Mouse (Mus musculus) heart, postnatal 0 days (tissue): Measurements from ENCODE around the gene Col9a2. TPM values are rescaled to one million over a fixed set of nuclear protein-coding genes. Genes with fewer than 3 reads are reported as not detected.
A peak's percentile ranks its signal among the peaks of the same experiment; 100 is the strongest.

ENCODE experiments used
- ATAC-seq: fragments of 200-750 bp; cut with Nextera tagmentation; 2 replicates; pipeline ENCODE4 v1.8.0; 2017; ENCODE audit warnings: low read depth, moderate number of reproducible peaks, moderate library complexity; ENCODE audit not compliant: insufficient read depth
- DNase-seq: peaks from one replicate; pipeline ENCODE4 v3.0.0-alpha.2; 2016; ENCODE audit warnings: low spot score
- H3K27ac ChIP-seq: fragments of 300-500 bp; sonication (generic); 2 replicates; pipeline ENCODE4 v1.5.1; 2014; ENCODE audit warnings: low read depth, mild to moderate bottlenecking
- H3K27me3 ChIP-seq: fragments of 300-500 bp; sonication (generic); 2 replicates; pipeline ENCODE4 v1.6.1; 2014; ENCODE audit warnings: low read length, mixed read lengths; ENCODE audit not compliant: control insufficient read depth, insufficient read depth
- H3K36me3 ChIP-seq: fragments of 300-500 bp; sonication (generic); replicated peaks from 2 replicates; pipeline ENCODE4 v1.6.1; 2014; ENCODE audit warnings: low read length, mixed read lengths; ENCODE audit not compliant: control insufficient read depth, insufficient read depth
- H3K4me1 ChIP-seq: fragments of 300-500 bp; sonication (generic); 2 replicates; pipeline ENCODE4 v1.6.1; 2014; ENCODE audit warnings: antibody characterized with exemption; ENCODE audit not compliant: control insufficient read depth, insufficient read depth
- H3K4me2 ChIP-seq: fragments of 300-500 bp; sonication (generic); 2 replicates; pipeline ENCODE4 v1.6.1; 2014; ENCODE audit warnings: low read depth, mild to moderate bottlenecking, low read length, moderate library complexity
- H3K4me3 ChIP-seq: fragments of 300-500 bp; sonication (generic); 2 replicates; pipeline ENCODE4 v1.5.1; 2014; ENCODE audit warnings: low read depth, low read length
- H3K9ac ChIP-seq: fragments of 300-500 bp; sonication (generic); replicated peaks from 2 replicates; pipeline ENCODE4 v1.6.1; 2014; ENCODE audit warnings: low read depth, low read length, mixed read lengths
- H3K9me3 ChIP-seq: fragments of 300-500 bp; sonication (generic); replicated peaks from 2 replicates; pipeline ENCODE4 v1.6.1; 2016; ENCODE audit warnings: low read length; ENCODE audit not compliant: control insufficient read depth
- CTCF ChIP-seq: IDR thresholded peaks from 2 replicates; pipeline ENCODE4 v1.5.1; 2016; ENCODE audit warnings: antibody characterized with exemption, control low read depth, low read depth
- EP300 ChIP-seq: IDR thresholded peaks from 2 replicates; pipeline ENCODE4 v1.6.1; 2016; ENCODE audit warnings: antibody characterized with exemption, low read depth
- WGBS: fragments of 180-500 bp; shearing (Covaris S2); extraction: QIAGEN DNeasy Blood & Tissue Kit; methylation state at CpG from one replicate; pipeline ENCODE4 v1.1.7; 2014; 5-methylcytosine and 5-hydroxymethylcytosine counted together
- polyA plus RNA-seq: library from polyadenylated mRNA; unstranded; fragments of >200 nt; fragmentation: Nextera tagmentation; extraction: Ambion mirVana; gene quantifications from 2 replicates; pipeline ENCODE4 v1.2.1, GENCODE M21; 2015
- total RNA-seq: library from RNA; depleted of rRNA; stranded (reverse); fragments of >200 nt; gene quantifications from 2 replicates; pipeline ENCODE4 v1.2.3, GENCODE M21; 2014; ENCODE audit warnings: low replicate concordance

Col9a2 gene
- total and polyA plus RNA-seq, 2 experiments from 2014 or later, result 2.2 to 11.3 TPM

DNA sequence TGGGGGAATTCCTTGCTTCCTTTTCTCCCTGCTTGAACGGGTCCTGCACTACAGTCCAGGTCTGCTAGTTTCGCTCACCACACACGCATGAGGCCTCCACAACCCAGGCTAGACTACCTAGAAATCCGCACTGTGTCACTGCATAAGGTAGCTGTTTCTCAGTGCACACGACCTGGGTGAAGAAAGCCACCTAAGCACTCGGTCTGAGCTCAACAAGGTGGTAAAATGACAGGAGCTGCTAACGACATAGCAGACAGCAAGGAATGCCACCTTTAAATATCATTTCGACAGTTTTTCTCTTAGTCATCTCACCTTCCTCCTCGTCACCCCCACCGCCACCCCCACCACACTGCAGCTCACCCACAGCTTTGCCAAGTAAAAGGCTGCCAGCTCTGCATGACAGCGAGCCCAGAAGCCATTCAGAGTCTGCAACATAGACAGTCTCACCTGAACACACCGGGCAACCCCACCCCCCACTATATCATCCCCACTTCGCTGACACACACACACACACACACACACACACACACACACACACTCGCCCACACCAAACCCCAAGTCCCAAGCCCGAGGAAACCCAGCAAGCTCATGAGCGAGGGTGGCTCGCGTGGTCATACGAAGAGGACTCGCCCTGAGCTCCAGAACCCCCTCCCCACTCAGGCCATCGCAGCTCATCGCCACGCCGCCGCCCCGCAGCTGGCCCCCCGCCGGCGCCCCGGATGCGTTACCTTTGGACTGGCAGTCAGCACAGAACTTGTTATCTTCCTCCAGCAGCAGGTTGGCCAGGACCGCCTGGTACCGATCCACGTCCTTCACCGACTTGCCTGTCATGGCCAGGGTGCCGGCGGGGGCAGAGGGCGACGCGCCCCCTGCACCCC lies 22.9 kb upstream of the Col9a2 start:
- peak; percentile 10 for ATAC-seq

DNA sequence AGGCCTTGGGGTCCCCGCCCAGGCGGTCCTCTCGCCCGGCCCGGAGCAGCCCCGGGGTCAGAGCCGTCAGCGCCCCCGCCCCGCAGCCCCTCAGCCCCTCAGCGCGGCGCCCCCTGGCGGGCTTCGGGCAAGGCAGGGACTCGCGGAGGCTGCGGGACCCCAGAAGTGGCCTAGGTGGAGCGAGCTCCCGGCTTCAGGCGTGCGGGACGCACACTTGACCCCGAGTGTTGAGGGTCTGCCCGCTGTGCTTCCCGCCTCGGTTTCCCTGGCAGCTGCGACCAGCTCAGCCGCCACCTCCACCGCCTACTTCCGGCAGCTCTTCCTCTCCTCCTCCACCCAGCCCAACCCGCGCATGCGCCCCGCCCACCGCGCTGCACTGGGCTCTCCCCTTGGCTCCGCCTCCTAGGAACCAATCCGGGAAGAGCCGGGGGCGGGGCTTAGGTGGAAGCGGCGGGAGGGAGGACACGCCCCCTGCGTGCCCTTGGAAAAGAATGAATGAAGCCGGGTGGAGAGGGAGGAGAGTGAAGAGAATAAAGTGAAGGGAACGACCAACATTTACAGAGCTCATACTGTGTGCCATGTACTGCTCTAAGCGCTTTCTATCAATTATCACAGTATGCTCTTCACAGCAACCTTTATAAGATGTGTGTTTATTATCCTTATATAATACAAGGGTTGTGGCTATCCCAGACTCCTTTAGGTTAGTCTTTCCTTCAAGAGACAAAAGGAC lies 22.1 kb upstream of the Col9a2 start, which contains the start of gene Smap2:
TSS of gene Smap2 (minus strand) at position 320 of the 730 bp plus-strand sequence.
- Histone ChIP-seq H3K4me2 (peak within 1 kb of the TSS; percentile 97), H3K27me3 (no peaks in the 10 kb centered on the region), H3K9ac (peak within 1 kb of the TSS; percentile 87), H3K4me1 (peaks cover 21% of the 10 kb centered on the region), H3K36me3 (no peaks in the 10 kb centered on the region), H3K27ac (peak within 1 kb of the TSS; percentile 74), H3K9me3 (no peaks in the 10 kb centered on the region), H3K4me3 (peak within 1 kb of the TSS; percentile 96)
- TF ChIP-seq CTCF (peak; percentile 52), EP300 (no peak)
- peak; percentile 99 for ATAC-seq
- WGBS, result under 1% methylated on average over 37 of the region's 48 CpGs
- DNase-seq, result peak; percentile 98

More for the DNA sequence above, 22.9 kb upstream of the Col9a2 start:
- no peak for TF ChIP-seq CTCF
- no peak for TF ChIP-seq EP300
- H3K27ac ChIP-seq, result peak overlapping the region; percentile 74
- peaks cover 21% of the 10 kb centered on the region for H3K4me1 ChIP-seq
- peak overlapping the region; percentile 97 for H3K4me2 ChIP-seq
- peak overlapping the region; percentile 87 for H3K9ac ChIP-seq
- no peak for DNase-seq
- peak overlapping the region; percentile 96 for H3K4me3 ChIP-seq
- H3K9me3 ChIP-seq, result no peaks in the 10 kb centered on the region
- H3K27me3 ChIP-seq, result no peaks in the 10 kb centered on the region
- 5% methylated on average over 36 of the region's 40 CpGs for WGBS
- H3K36me3 ChIP-seq, result no peaks in the 10 kb centered on the region

DNA sequence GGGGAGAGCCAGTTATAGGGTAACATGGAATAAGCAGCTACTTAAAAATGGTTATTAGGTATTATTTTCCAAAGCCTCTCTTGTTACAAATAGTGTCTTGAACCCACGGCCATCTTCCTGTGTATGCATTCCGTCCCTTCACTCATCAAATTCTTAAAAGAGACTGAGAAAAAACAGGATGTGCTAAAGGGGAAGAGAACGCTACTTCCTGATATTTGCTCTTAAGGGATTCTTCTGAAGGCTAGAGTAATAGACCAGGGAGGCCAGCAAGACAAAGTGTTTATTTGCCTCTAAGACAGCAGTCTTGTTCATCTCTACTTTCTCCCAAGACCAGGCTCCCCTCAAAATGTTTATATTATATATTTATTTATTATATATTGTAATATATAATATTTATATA lies 20.9 kb upstream of the Col9a2 start:
- no peak for TF ChIP-seq EP300
- TF ChIP-seq CTCF, result no peak
- no peak overlapping the region for H3K4me3 ChIP-seq
- no peak overlapping the region for H3K27ac ChIP-seq
- no peak overlapping the region for H3K4me2 ChIP-seq
- no peak overlapping the region for H3K9ac ChIP-seq
- WGBS, result 72% methylated on average over 3 of the region's 3 CpGs
- H3K36me3 ChIP-seq, result no peaks in the 10 kb centered on the region
- no peaks in the 10 kb centered on the region for H3K27me3 ChIP-seq
- no peak for DNase-seq
- peaks cover 21% of the 10 kb centered on the region for H3K4me1 ChIP-seq
- H3K9me3 ChIP-seq, result no peaks in the 10 kb centered on the region
- no peak for ATAC-seq

DNA sequence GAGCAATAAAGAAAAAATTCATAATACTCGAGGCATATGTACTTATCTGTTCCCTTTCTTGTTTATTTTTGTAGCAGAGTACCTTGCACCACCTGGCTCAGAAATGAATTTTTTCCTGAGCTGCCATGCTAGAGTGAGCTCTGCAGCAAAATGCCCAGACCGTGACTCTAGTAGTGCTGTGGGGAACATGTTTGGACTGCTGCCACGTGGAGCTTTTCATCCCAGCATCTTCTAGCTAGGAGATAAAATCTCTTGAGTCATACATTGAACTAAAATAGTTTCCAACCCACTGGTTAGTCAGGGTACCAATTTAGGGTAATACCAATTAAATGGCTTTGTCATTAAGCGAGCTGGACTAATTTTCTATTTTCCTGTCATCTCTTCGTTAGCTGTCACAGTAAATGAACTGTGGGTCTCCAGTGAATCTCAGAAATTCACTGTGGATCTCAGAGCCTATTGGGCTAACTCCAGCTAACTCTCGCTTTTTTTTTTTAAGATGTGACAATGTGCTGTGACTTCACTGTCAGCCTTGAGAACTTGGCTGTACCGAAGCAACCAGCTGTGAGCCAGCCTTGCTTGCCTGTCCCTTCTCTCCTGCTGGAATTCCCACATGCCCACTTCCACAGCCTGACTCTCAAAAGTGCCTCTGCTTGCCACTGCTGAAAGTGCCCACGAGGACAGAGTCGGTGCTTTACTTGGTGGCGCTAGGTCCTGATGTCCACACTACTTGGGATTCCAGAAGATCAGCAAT lies 19.0 kb upstream of the Col9a2 start:
- 54% methylated on average over 10 of the region's 10 CpGs for WGBS
- ATAC-seq, result no peak
- H3K4me1 ChIP-seq, result peaks cover 20% of the 10 kb centered on the region

DNA sequence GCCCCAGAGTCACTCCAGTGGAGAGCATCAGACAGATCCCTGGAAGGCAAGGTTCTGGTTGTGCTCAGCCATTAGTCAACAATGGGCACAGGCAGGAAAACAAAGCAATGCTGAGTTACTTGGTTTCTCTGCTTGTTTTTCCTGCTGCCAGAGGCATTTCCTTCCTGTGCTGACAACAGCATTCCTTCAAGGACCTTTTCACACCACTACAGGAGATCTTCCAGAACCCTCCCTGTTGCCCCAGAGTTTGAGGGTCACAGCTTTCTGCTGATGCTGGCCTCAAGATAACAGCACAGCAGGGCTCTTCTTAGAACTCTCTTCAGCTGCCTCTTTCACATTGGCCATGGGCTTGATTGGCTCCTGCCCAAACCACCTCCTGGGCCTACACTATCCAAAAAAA lies 17.3 kb upstream of the Col9a2 start:
- TF ChIP-seq CTCF, result no peak
- TF ChIP-seq EP300, result no peak
- ATAC-seq, result no peak
- H3K36me3 ChIP-seq, result no peaks in the 10 kb centered on the region

More for the DNA sequence above, 19.0 kb upstream of the Col9a2 start:
- H3K36me3 ChIP-seq, result no peaks in the 10 kb centered on the region
- H3K27ac ChIP-seq, result no peak overlapping the region
- H3K9ac ChIP-seq, result no peak overlapping the region
- DNase-seq, result no peak
- no peak overlapping the region for H3K4me3 ChIP-seq
- H3K9me3 ChIP-seq, result no peaks in the 10 kb centered on the region
- TF ChIP-seq CTCF (no peak), EP300 (no peak)
- no peak overlapping the region for H3K4me2 ChIP-seq
- no peaks in the 10 kb centered on the region for H3K27me3 ChIP-seq

More for the DNA sequence above, 17.3 kb upstream of the Col9a2 start:
- Histone ChIP-seq H3K4me1 (peaks cover 10% of the 10 kb centered on the region; the same call in 1 of the 2 replicates), H3K9ac (no peak overlapping the region), H3K27ac (no peak overlapping the region), H3K4me3 (no peak overlapping the region), H3K27me3 (no peaks in the 10 kb centered on the region), H3K4me2 (no peak overlapping the region), H3K9me3 (no peaks in the 10 kb centered on the region)
- DNase-seq, result peak; percentile 13
